Mouse (Mus musculus): ENCODE results near the gene Trpm8. TPM values are rescaled to one million over a fixed set of nuclear protein-coding genes. Genes with fewer than 3 reads are reported as not detected.

The Trpm8 gene
- polyA plus RNA-seq, 1 experiment from 2014 or later = not detected

DNA sequence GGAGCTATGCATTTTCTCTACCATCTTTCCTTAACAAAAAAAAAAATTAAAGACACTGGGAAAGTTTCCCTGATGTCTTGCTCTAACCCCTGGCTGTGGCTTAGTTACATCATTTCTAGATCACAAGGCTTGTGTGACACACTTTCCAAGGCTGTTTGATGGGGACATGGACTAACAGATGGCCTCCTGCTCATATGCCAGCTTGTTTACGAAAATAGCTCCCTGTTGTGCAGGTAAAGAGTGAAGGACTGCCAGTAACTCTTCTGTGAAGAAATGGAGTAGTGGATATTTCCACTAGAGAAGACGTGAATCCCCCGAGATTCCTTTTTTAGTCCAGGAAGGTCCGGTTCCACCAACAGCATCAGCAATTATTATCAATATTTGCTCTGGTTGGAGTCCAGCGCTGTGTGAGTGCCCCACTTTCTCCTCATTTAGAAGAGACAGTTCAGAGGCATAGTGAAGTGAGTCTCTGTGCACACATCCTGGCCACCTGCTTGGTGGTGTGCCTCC is 71.1 kb downstream of the Trpm8 start:
- H3K36me3 ChIP-seq (ENCODE audit: inconsistent target) = no peaks in the 10 kb centered on the region
- no peaks in the 10 kb centered on the region for H3K79me2 ChIP-seq (ENCODE audit: inconsistent target)
- 86% methylated on average over 5 of the region's 5 CpGs for WGBS (ENCODE audit: missing documents)
- H3K27ac ChIP-seq = no peak overlapping the region
- no peak overlapping the region for H3K4me3 ChIP-seq (ENCODE audit: inconsistent target)

DNA sequence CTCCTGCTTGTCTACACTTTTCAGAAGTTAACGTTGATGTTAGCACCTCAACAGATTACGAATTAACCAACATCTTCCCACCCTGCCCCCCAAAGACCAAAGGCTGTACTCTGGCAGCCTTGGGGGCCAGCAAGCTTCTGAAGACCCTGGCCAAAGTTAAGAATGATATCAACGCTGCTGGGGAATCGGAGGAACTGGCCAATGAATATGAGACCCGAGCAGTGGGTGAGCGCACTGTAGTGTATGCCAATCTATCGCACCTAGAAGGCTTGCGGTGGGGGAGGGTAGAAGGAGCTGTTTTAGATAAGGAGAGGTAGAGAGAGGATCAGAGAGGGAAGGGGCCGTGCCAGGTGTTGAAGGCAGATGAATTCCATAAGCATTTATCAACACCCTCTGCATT is 73.3 kb downstream of the Trpm8 start:
- H3K79me2 ChIP-seq (ENCODE audit: inconsistent target) = no peaks in the 10 kb centered on the region
- H3K36me3 ChIP-seq (ENCODE audit: inconsistent target) = no peaks in the 10 kb centered on the region
- 93% methylated on average over 9 of the region's 9 CpGs for WGBS (ENCODE audit: missing documents)
- no peak overlapping the region for H3K4me3 ChIP-seq (ENCODE audit: inconsistent target)
- no peak overlapping the region for H3K27ac ChIP-seq

DNA sequence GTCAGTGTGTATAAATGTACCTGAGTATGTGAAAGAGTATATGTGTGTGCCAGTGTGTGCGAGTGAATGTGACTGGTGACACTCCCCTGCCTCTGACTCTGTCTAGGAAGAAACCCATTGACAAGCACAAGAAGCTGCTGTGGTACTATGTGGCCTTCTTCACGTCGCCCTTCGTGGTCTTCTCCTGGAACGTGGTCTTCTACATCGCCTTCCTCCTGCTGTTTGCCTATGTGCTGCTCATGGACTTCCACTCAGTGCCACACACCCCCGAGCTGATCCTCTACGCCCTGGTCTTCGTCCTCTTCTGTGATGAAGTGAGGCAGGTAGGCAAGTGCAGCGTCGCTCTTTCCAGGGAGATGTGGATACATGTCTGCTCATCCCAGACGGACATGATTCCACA is 77.6 kb downstream of the Trpm8 start:
- WGBS (ENCODE audit: missing documents) = 91% methylated on average over 12 of the region's 12 CpGs
- no peaks in the 10 kb centered on the region for H3K36me3 ChIP-seq (ENCODE audit: inconsistent target)
- H3K4me3 ChIP-seq (ENCODE audit: inconsistent target) = no peak overlapping the region
- H3K27ac ChIP-seq = no peak overlapping the region
- no peaks in the 10 kb centered on the region for H3K79me2 ChIP-seq (ENCODE audit: inconsistent target)

DNA sequence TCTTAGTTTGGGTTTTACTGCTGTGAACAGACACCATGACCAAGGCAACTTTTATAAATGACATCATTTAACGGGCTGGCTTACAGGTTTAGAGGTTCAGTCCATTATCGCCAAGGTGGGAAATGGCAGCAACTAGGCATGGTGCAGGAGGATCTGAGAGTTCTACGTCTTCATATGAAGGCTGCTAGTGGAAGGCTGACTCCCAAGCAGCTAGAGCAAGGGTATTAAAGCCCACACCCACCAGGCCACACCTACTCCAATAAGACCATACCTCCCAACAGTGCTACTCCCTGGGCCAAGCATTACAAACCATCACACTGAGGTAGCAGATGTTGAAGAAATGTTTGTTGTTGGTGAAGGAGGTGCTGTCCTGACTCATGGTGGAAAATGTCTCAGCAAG is 78.2 kb downstream of the Trpm8 start:
- H3K4me3 ChIP-seq (ENCODE audit: inconsistent target) = no peak overlapping the region
- 93% methylated on average over 3 of the region's 3 CpGs for WGBS (ENCODE audit: missing documents)
- no peaks in the 10 kb centered on the region for H3K79me2 ChIP-seq (ENCODE audit: inconsistent target)
- no peaks in the 10 kb centered on the region for H3K36me3 ChIP-seq (ENCODE audit: inconsistent target)
- H3K27ac ChIP-seq = no peak overlapping the region

DNA sequence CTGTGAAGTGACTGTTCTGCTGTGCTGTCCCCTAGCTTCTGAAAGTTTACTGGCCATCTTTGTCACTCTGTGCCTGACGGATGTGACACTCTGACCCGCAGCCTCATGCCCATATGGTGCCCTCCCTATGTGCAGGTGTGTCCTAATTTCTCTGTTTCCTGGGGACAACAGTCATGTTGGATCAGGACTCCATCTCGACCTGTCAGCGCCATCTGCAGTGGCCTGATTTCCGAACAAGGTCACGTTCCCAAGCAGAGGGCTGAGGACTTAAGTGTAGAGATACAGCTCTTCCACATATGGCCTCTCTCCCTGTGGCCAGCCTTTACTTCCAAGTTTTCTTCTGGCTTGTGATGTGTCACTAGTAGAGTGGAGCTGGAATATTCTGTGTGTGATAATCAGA is 79.2 kb downstream of the Trpm8 start:
- H3K4me3 ChIP-seq (ENCODE audit: inconsistent target) = no peak overlapping the region
- no peaks in the 10 kb centered on the region for H3K79me2 ChIP-seq (ENCODE audit: inconsistent target)
- no peak overlapping the region for H3K27ac ChIP-seq
- 83% methylated on average over 6 of the region's 6 CpGs for WGBS (ENCODE audit: missing documents)
- H3K36me3 ChIP-seq (ENCODE audit: inconsistent target) = no peaks in the 10 kb centered on the region

DNA sequence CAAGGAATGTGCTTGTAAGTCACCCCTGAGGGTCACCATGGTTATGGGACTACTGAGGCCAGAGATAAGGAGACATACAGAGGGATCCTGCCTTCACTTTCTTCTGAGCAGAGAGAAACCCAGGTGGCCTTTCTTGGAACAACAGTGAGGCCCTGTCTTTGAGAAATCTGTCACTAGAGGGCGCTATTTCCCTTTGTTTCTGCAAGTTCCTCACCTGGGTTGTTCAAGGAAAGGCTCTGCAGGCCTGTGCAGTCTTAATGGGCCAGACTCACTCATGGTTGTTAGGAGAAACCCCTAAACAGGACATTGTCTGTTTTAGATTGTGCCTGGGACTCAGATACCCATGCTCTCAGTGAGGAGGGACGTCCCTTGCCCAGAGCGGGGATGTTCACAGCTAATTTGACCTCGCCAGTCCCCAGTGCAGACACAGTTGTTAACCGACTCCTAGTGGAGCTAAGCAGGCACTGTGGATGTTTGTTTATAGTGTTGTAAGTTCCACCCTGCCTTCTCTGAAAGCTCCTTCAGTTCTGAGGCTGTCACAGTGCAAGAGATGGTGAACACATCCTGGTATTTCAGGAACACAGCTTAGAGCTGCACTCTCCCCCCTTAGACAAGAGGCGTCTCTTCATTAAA is 80.1 kb downstream of the Trpm8 start:
- Histone ChIP-seq H3K27ac (no peak overlapping the region), H3K79me2 (ENCODE audit: inconsistent target) (no peaks in the 10 kb centered on the region), H3K4me3 (ENCODE audit: inconsistent target) (no peak overlapping the region), H3K36me3 (ENCODE audit: inconsistent target) (no peaks in the 10 kb centered on the region)
- 77% methylated on average over 6 of the region's 6 CpGs for WGBS (ENCODE audit: missing documents)

DNA sequence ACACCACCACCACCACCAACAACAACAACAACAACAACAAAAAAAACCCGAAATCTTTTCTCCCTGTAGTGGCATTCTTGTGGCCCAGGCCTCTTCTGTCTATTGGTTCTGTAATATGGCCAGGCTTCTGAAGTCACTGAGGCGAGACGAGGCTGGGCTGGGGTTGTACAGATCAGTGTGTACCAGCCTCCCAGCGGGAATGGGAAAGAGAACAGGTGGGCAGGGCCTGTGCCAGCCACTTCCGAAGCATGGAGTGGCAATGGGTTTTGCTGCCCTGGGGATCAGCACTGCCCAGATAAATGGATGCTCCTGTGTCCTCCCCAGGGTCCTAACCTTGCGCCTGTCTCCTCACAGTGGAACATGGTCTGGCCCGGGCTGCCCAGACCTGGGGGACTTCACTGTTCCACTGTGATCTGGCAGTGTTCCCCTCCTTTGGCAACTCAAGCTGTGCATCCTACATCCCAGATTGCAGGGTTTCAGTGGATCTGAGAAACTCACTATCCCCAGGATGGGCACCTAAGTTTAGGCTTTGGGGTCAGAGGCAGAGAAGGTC is 80.7 kb downstream of the Trpm8 start:
- Histone ChIP-seq H3K27ac (no peak overlapping the region), H3K36me3 (ENCODE audit: inconsistent target) (no peaks in the 10 kb centered on the region), H3K4me3 (ENCODE audit: inconsistent target) (no peak overlapping the region), H3K79me2 (ENCODE audit: inconsistent target) (no peaks in the 10 kb centered on the region)
- WGBS (ENCODE audit: missing documents) = 90% methylated on average over 6 of the region's 7 CpGs

DNA sequence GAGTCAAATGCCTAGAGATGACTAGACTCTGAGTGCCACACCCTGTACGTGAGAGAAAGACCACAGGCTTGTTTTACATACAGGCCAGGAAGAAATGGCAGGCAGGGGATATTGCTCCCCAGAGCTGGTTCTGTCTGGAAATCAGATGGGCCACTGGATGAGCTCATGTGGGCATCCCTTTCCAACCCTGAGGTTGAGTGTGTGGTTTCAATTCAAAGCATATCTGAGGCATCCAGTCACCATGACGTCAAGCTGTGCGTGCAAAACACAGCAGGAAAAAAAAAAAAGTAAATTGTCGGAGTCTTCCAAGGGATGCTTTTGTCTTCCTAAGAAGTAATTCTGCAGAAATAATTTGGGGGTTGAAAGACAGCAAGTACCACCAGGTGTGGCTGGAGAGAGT is 83.6 kb downstream of the Trpm8 start:
- Histone ChIP-seq H3K4me3 (ENCODE audit: inconsistent target) (no peak overlapping the region), H3K79me2 (ENCODE audit: inconsistent target) (no peaks in the 10 kb centered on the region), H3K36me3 (ENCODE audit: inconsistent target) (no peaks in the 10 kb centered on the region), H3K27ac (no peak overlapping the region)
- WGBS (ENCODE audit: missing documents) = 96% methylated on average over 4 of the region's 4 CpGs

DNA sequence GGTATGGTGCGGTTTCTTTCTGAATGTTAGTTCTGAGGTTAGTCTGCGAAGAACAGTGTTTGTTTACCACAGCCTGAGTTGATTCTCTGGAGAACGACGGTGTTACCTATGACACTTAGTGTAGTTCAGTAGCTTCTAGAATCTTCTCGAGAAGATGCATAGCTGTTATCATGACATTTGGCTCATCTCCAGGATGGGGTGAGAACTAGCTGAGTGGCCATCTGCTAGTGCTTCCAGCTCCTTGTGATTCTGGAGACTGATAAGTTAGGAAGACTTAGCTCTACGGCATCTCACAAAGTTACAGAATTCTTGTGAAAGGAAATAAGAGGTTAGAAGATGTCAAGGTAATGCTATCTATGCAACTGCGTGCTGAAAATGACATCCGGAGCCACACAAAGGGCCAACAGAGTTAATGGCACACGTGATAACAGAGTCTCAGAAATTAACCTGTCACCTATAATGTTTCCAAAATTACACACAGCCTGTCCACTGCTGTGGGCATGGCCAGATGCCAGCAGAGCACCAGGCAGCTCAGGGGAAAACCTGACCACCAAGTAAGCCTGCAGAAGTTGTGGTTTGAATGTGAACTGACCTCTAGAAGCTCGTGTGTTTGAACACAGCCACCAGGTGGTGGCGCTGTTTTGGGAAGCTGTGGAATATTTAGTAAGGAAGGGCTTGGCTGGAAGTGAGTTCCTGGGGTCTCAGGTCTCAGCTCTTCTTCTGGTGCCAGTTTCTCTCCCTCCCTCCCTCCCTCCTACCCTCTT is 89.6 kb downstream of the Trpm8 start:
- WGBS (ENCODE audit: missing documents) = 73% methylated on average over 11 of the region's 11 CpGs
- H3K27ac ChIP-seq = no peak overlapping the region
- no peaks in the 10 kb centered on the region for H3K36me3 ChIP-seq (ENCODE audit: inconsistent target)
- no peak overlapping the region for H3K4me3 ChIP-seq (ENCODE audit: inconsistent target)
- H3K79me2 ChIP-seq (ENCODE audit: inconsistent target) = no peaks in the 10 kb centered on the region

DNA sequence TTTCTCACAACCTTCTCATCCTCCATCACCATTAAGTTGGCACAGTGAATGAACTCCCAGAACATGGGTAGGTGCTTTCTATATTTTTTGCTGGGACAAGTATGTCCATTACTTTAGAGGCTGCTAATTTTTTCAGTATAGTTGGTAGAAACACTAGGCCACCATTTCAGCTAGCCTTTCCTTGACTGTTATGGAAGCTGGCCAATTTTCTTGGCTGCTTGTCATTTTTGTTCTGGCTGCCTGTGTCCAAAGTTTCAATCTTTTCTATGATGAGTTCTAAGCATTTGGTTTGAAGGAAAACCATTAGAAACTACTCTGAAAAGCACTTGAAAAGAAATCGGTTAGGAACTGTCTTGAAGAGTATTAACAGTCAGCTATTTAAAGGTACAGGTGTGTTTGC is 101.0 kb downstream of the Trpm8 start:
- WGBS (ENCODE audit: missing documents) = 100% methylated on average over 1 of the region's 1 CpGs
- no peak overlapping the region for H3K4me3 ChIP-seq (ENCODE audit: inconsistent target)
- no peak overlapping the region for H3K27ac ChIP-seq
- H3K79me2 ChIP-seq (ENCODE audit: inconsistent target) = no peaks in the 10 kb centered on the region
- H3K36me3 ChIP-seq (ENCODE audit: inconsistent target) = no peaks in the 10 kb centered on the region

DNA sequence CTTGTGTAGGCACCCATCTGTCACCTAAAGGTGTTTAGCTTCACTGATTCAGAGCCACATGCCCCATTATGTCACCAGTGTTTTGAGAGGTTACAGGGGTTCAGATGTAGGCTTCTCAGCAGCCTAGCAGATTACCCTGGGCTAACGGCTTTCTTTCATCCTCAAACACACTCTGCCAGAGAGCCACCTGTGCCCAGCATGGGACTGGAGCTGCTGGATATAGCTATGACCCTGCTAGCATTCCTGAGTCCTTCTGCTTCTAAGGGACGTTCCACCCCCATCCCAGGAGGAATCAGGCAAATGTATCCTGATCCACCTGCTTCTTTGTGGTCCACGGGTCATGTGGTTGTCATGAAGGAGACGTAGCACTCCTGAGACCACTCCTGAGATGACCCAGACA is 114.2 kb downstream of the Trpm8 start:
- Histone ChIP-seq H3K36me3 (ENCODE audit: inconsistent target) (no peaks in the 10 kb centered on the region), H3K27ac (no peak overlapping the region), H3K79me2 (ENCODE audit: inconsistent target) (no peaks in the 10 kb centered on the region), H3K4me3 (ENCODE audit: inconsistent target) (no peak overlapping the region)
- WGBS (ENCODE audit: missing documents) = 85% methylated on average over 4 of the region's 4 CpGs

DNA sequence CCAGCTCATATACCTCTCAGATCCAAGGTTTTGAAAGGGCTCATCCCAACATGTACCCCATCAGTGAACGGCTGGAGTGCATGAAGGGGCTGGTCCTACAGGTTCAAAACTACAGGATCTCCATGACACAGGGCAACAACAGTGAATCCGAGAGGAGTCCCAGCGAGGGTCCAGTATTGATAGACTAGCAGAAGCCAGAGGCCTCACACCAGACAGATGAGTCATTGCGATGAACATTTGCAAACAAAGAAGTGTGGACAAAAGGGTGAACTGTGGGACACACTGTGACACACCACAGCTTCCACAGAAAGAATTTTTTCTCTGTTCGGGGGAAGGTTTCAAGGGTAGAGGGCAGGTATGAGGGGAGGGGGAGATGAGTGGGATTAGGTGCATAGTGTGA is 115.9 kb downstream of the Trpm8 start:
- Histone ChIP-seq H3K36me3 (ENCODE audit: inconsistent target) (no peaks in the 10 kb centered on the region), H3K79me2 (ENCODE audit: inconsistent target) (no peaks in the 10 kb centered on the region), H3K27ac (no peak overlapping the region), H3K4me3 (ENCODE audit: inconsistent target) (no peak overlapping the region)
- 93% methylated on average over 5 of the region's 5 CpGs for WGBS (ENCODE audit: missing documents)

DNA sequence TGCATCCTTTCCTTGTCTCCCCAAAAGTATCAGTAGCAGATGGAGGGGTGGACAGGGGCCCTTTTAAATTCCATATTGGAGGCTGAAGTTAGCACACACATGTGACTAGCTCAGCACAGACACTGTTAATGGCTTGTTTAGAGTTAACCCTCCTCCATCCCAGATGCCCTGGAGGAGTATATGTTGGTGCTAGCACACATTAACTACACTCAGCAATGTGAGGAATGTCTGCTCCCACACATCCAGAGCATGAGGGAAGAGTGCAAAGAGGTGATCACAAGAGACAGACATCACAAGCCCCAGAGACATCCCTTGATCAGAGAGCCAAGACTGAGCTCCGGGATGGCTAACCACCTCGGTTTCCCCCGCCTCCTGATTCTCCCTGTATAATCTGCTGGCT is 125.9 kb downstream of the Trpm8 start:
- H3K27ac ChIP-seq = no peak overlapping the region
- no peaks in the 10 kb centered on the region for H3K36me3 ChIP-seq (ENCODE audit: inconsistent target)
- 91% methylated on average over 3 of the region's 3 CpGs for WGBS (ENCODE audit: missing documents)
- no peaks in the 10 kb centered on the region for H3K79me2 ChIP-seq (ENCODE audit: inconsistent target)
- no peak overlapping the region for H3K4me3 ChIP-seq (ENCODE audit: inconsistent target)

DNA sequence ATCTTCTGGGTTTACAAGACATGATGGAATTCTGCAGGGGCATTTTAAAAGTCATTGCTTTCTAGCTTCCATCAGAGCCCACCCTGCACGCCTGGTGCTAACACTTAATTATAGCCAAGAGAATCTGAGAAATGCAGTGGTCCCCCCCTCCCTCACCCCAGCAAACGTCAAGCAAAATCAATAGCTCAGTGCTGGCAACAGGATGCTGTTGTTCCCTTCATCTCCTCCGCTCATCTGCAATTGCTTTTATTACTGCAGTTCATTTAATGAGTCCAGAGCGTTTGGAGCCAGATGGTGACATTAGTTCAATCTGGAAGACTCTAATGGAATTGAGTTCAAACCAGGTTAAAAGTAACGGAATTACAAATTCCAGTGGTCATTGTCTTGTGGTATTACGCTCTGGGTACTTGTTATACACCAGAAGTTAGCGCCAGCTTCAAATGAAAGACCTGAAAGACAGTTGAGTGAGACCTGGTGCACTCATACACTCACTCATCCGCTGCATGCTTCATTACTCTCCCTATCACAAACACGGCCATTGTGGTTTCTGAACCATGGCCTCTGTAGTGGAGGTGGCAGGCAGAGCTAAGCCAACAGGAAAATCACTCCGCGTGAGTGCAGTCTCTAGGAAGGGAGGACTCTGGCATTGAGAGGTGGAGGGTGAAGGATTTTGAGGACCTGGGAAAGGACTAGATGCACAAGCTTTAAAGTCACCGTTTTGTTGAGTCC is 128.8 kb downstream of the Trpm8 start:
- Histone ChIP-seq H3K27ac (no peak overlapping the region), H3K79me2 (ENCODE audit: inconsistent target) (no peaks in the 10 kb centered on the region), H3K4me3 (ENCODE audit: inconsistent target) (no peak overlapping the region), H3K36me3 (ENCODE audit: inconsistent target) (no peaks in the 10 kb centered on the region)
- 78% methylated on average over 12 of the region's 12 CpGs for WGBS (ENCODE audit: missing documents)

DNA sequence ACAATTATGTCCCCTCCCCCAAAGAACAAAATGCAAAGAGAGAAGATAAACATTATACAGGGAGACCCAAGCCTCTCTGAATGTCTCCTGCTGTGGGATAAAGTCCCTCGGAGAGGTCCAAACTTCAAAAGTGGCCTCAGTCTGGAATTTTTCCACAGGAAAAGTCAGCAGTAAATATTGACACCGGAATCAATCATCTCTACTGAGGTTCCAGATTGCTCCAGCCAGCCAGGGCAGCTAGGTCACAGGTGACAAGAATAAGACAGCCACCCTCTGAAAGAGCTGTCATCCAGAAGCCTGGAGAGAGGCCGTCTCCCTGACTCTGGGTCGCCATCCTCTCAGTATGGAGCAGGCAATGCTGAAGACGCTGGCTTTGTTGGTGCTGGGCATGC is 129.3 kb downstream of the Trpm8 start, which contains the start of gene Spp2:
Gene Spp2 (plus strand): TSS at position 155 of the 392 bp plus-strand sequence.
- H3K27ac ChIP-seq = no peak within 1 kb of the TSS
- WGBS (ENCODE audit: missing documents) = 86% methylated on average over 5 of the region's 5 CpGs

More for the DNA sequence above, 129.3 kb downstream of the Trpm8 start, which contains the start of gene Spp2:
- Histone ChIP-seq H3K4me3 (ENCODE audit: inconsistent target) (no peak within 1 kb of the TSS), H3K79me2 (ENCODE audit: inconsistent target) (no peaks in the 10 kb centered on the region), H3K36me3 (ENCODE audit: inconsistent target) (no peaks in the 10 kb centered on the region)
